Mouse (Mus musculus) ovary, postnatal 10 days (tissue): ENCODE measurements around the gene C1qtnf6.

Experiments
- DNase-seq: peaks from one replicate; pipeline ENCODE4 v3.0.0; 2022; ENCODE audit warnings: low spot score

The C1qtnf6 gene

GRCm38 (mm10) chr15:78480111-78480510, 51.1 kb downstream of the C1qtnf6 start:
- no peak for DNase-seq

DNA sequence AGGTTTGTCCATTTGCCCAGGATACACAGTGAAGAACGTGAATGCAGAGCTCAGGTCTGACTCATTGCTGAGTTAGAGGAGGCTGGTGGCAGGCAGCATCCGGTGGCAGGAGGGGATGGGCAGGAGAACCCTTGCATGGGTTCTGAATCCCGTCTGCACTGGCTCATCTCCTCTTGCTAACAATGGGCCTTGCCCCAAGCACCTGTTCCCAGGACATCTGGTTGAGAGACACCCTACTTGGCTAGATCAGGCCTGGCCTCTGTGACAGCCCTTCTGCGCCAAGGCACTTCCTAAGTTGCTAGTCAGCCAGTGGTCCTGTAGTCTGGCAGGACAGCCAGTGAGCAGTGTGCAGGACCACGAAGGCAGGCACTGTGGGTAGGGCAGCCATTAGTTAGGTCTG, 51.7 kb downstream of the C1qtnf6 start:
- DNase-seq: no peak

- DNase-seq: no peak
Observed at GRCm38 (mm10) chr15:78478073-78478472, 53.1 kb downstream of the C1qtnf6 start.

GRCm38 (mm10) chr15:78476878-78477277, 54.3 kb downstream of the C1qtnf6 start:
- no peak for DNase-seq

GRCm38 (mm10) chr15:78475604-78476031, 55.6 kb downstream of the C1qtnf6 start:
- DNase-seq: no peak

DNA sequence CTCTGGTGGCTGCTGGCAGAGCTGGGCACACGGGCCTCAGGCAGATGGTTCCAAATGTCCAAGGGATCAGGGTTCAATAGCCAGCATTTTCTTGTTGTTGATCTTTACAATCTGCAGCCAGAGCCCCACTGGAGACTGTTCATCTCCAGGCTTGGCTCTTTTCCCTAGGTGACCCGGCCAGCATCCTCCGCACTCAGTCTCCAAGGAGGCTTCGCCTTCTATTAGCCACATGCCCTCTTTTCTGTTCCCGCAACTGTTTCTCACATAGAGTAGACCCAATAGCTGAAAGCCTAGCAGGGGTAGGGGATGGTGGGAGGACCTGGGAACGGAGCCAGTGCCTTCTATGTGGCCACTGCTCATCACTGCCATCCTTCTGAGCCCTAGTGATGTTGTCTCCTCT, 57.8 kb downstream of the C1qtnf6 start:
- DNase-seq: no peak
